Mouse (Mus musculus): Measurements from ENCODE around the gene Cnnm4.

- TF ChIP-seq GATA2 (IDR thresholded peaks at IDR 0.05; ENCODE audit: borderline replicate concordance, low read depth, low read length) (no peak), CTCF (IDR thresholded peaks at IDR 0.05; ENCODE audit: low read depth, low read length) (no peak), TAL1 (conservative IDR thresholded peaks at IDR 0.05; ENCODE audit: low read depth, low read length) (no peak), POLR2AphosphoS5 (IDR thresholded peaks at IDR 0.05; ENCODE audit: insufficient replicate concordance, low read depth, low read length) (no peak; the same call in 1 of the 2 replicates), GATA1 (IDR thresholded peaks at IDR 0.05; ENCODE audit: borderline replicate concordance, low read length) (no peak)
Observed at GRCm38 (mm10) chr1:36512089-36512965, 40.9 kb downstream of the Cnnm4 start.

Measured in G1E (cell line).